8 mouse cellular contexts compared by ENCODE assay signal in genomic region chr7:93095511-93095910, GRCm38 (mm10). TPM values are rescaled to one million over a fixed set of nuclear protein-coding genes. Genes with fewer than 3 reads are reported as not detected.
DNase-seq lines count a peak whose midpoint lies in the region; ATAC-seq lines count a peak whose summit lies in the region.

No protein-coding gene starts in this region.

- no peaks in the 10 kb centered on the region for H3K4me1 ChIP-seq in intestine, embryonic 16.5 days (ENCODE audit: control insufficient read depth, insufficient read depth, low read length)
- H3K4me1 ChIP-seq in limb, embryonic 13.5 days = peaks cover 35% of the 10 kb centered on the region

- ATAC-seq in frontal cortex, adult (ENCODE audit: low TSS enrichment) = peak; percentile 91
- ATAC-seq in intestine, embryonic 16.5 days = peak; percentile 82
- peak; percentile 78 for ATAC-seq in limb, embryonic 13.5 days (ENCODE audit: low FRiP score, low read depth)

- no peak overlapping the region for H3K27ac ChIP-seq in intestine, embryonic 16.5 days (ENCODE audit: low read length)
- no peak overlapping the region for H3K27ac ChIP-seq in limb, embryonic 13.5 days

- H3K4me2 ChIP-seq in intestine, embryonic 16.5 days (ENCODE audit: low read depth, low read length) = peak overlapping the region; percentile 48
- peak overlapping the region; percentile 54 for H3K4me2 ChIP-seq in limb, embryonic 13.5 days (replicated peaks)

- H3K27me3 ChIP-seq in intestine, embryonic 16.5 days (replicated peaks; ENCODE audit: control insufficient read depth, insufficient read depth, low read length) = no peaks in the 10 kb centered on the region
- peaks cover 4% of the 10 kb centered on the region; the same call in 1 of the 2 replicates for H3K27me3 ChIP-seq in limb, embryonic 13.5 days

- H3K9ac ChIP-seq in intestine, embryonic 16.5 days (ENCODE audit: low read depth, low read length) = no peak overlapping the region
- H3K9ac ChIP-seq in limb, embryonic 13.5 days = no peak overlapping the region

- H3K4me3 ChIP-seq in intestine, embryonic 16.5 days (ENCODE audit: low read length) = peak overlapping the region; percentile 17; the same call in 1 of the 2 replicates
- peak overlapping the region; percentile 20; the same call in 1 of the 2 replicates for H3K4me3 ChIP-seq in limb, embryonic 13.5 days

- DNase-seq in frontal cortex, postnatal 25 days (ENCODE audit: low spot score in 2 of 2) = no peak
- DNase-seq in cerebellum, adult 9-10 months = peak; percentile 75
- DNase-seq in forelimb bud, embryonic 11.5 days (ENCODE audit: low read depth, low spot score) = peak; percentile 74
- peak; percentile 63 for DNase-seq in neural tube, embryonic 10.5 days (ENCODE audit: extremely low spot score, low spot score)
- no peak for DNase-seq in spleen, adult 12 weeks (ENCODE audit: low spot score)

- no peaks in the 10 kb centered on the region for H3K9me3 ChIP-seq in intestine, embryonic 16.5 days (ENCODE audit: control insufficient read depth, low read length)
- H3K9me3 ChIP-seq in limb, embryonic 13.5 days = no peaks in the 10 kb centered on the region

- no peaks in the 10 kb centered on the region for H3K36me3 ChIP-seq in intestine, embryonic 16.5 days (ENCODE audit: control insufficient read depth, insufficient read depth, low read length)
- H3K36me3 ChIP-seq in limb, embryonic 13.5 days = no peaks in the 10 kb centered on the region

- WGBS in intestine, embryonic 16.5 days = 5% methylated on average over 8 of the region's 8 CpGs
- 6% methylated on average over 8 of the region's 8 CpGs for WGBS in limb, embryonic 13.5 days

RNA-seq across cellular contexts. Expression of gene Fam181b, which starts 15.8 kb away (rescaled TPM):
- polyA plus RNA-seq in intestine, embryonic 16.5 days (2015; fragmentation: Nextera tagmentation; extraction: Ambion mirVana) = 2.0 and 2.2 TPM in 2 replicates
- 16.2 and 16.8 TPM in 2 replicates for polyA plus RNA-seq in limb, embryonic 13.5 days (2015; fragmentation: Nextera tagmentation; extraction: Ambion mirVana)

Comparison
In these comparisons a context has a peak if more than half of its experiments do, and no peak if none do; other contexts are left out.
1. DNase-seq: peak in cerebellum, adult 9-10 months (single experiment), forelimb bud, embryonic 11.5 days (single experiment) and neural tube, embryonic 10.5 days (single experiment); none in frontal cortex, postnatal 25 days (0 of 2) and spleen, adult 12 weeks (single experiment).
2. Peak in every context shown above with its lines, with median percentiles within 50 percentile points of each other: ATAC-seq.